Mouse (Mus musculus) heart, postnatal 0 days (tissue): ENCODE measurements around the gene Scamp5.

Source experiments
- CTCF ChIP-seq: IDR thresholded peaks from 2 replicates; pipeline ENCODE4 v1.5.1; 2016; ENCODE audit warnings: antibody characterized with exemption, control low read depth, low read depth
- EP300 ChIP-seq: IDR thresholded peaks from 2 replicates; pipeline ENCODE4 v1.6.1; 2016; ENCODE audit warnings: antibody characterized with exemption, low read depth

DNA sequence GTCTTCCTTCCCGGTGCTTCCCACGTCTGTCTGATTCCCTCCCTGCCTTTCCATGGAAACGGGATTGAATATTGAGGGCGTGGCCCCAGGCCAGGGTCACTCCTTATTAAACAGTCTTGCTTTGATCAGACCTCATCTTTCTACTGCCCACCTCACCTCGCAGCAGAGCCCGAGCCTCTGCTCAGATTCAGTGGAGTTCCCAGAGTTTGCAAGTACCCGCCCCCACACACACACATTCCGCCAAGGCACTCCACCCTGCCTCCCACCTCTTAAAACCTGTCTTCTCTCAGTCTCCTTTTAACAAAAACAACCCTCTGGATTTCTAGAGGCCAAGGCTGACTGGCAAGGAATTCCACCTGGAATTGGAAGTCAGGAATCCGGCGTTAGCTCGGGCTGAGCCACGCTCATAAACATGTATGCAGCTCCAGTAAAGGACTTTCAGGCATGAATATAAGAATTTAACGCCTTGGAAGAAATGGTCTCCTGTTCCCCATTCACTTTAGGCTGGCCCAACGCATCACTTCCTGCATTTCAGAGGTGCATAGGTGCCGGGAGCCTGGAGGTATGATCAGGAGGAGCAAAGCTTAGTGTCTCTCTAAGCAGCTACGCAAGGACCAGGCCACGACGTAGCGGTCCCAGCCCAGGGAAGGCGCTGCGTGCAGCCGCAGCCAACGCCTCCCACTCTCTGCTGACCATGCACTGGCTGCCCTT is 35.2 kb upstream of the Scamp5 start:
- TF ChIP-seq CTCF (no peak), EP300 (no peak)
